Mouse (Mus musculus) limb, embryonic 12.5 days (tissue): Measurements from ENCODE around the gene Vps53. TPM values are rescaled to one million over a fixed set of nuclear protein-coding genes. Genes with fewer than 3 reads are reported as not detected.

Experiments
- ATAC-seq: fragments of 200-750 bp; cut with Nextera tagmentation; 2 replicates; pipeline ENCODE4 v1.8.0; 2017; ENCODE audit warnings: low read depth, moderate TSS enrichment; ENCODE audit not compliant: insufficient number of reproducible peaks, insufficient read depth, low FRiP score, low TSS enrichment
- H3K27ac ChIP-seq: fragments of 300-500 bp; sonication (generic); 2 replicates; pipeline ENCODE4 v1.5.1; 2016; ENCODE audit warnings: mild to moderate bottlenecking, moderate library complexity
- H3K27me3 ChIP-seq: fragments of 300-500 bp; sonication (generic); 2 replicates; pipeline ENCODE4 v1.6.1; 2016; ENCODE audit warnings: mild to moderate bottlenecking, moderate library complexity
- H3K36me3 ChIP-seq: fragments of 300-500 bp; sonication (generic); 2 replicates; pipeline ENCODE4 v1.6.1; 2016; ENCODE audit warnings: mild to moderate bottlenecking, moderate library complexity
- H3K4me1 ChIP-seq: fragments of 300-500 bp; sonication (generic); replicated peaks from 2 replicates; pipeline ENCODE4 v1.6.1; 2016
- H3K4me2 ChIP-seq: fragments of 300-500 bp; sonication (generic); 2 replicates; pipeline ENCODE4 v1.6.1; 2016; ENCODE audit warnings: mild to moderate bottlenecking, moderate library complexity
- H3K4me3 ChIP-seq: fragments of 300-500 bp; sonication (generic); replicated peaks from 2 replicates; pipeline ENCODE4 v1.5.1; 2016; ENCODE audit warnings: mild to moderate bottlenecking
- H3K9ac ChIP-seq: fragments of 300-500 bp; sonication (generic); replicated peaks from 2 replicates; pipeline ENCODE4 v1.6.1; 2016; ENCODE audit warnings: mild to moderate bottlenecking, moderate library complexity
- H3K9me3 ChIP-seq: fragments of 300-500 bp; sonication (generic); 2 replicates; pipeline ENCODE4 v1.6.1; 2016; ENCODE audit warnings: mild to moderate bottlenecking, moderate library complexity
- WGBS: fragments of 180-500 bp; shearing (Covaris S2); methylation state at CpG from one replicate; pipeline ENCODE4 v1.1.7; 2016; 5-methylcytosine and 5-hydroxymethylcytosine counted together
- polyA plus RNA-seq: library from polyadenylated mRNA; unstranded; fragments of >200 nt; fragmentation: Nextera tagmentation; extraction: Ambion mirVana; gene quantifications from 2 replicates; pipeline ENCODE4 v1.2.1, GENCODE M21; 2016

The Vps53 gene
- polyA plus RNA-seq, 1 experiment from 2014 or later = 39.1 TPM

- peaks cover 21% of the 10 kb centered on the region for H3K36me3 ChIP-seq
- no peak overlapping the region for H3K4me2 ChIP-seq
- no peak for ATAC-seq
- no peak overlapping the region for H3K4me3 ChIP-seq
- no peak overlapping the region for H3K27ac ChIP-seq
- H3K4me1 ChIP-seq = peaks cover 14% of the 10 kb centered on the region; the same call in 1 of the 2 replicates
- WGBS = 88% methylated on average over 6 of the region's 6 CpGs
- no peaks in the 10 kb centered on the region for H3K27me3 ChIP-seq
- no peak overlapping the region for H3K9ac ChIP-seq
- no peaks in the 10 kb centered on the region for H3K9me3 ChIP-seq
Observed at GRCm38 (mm10) chr11:76045367-76045766, 134.1 kb downstream of the Vps53 start.

- H3K36me3 ChIP-seq = peaks cover 21% of the 10 kb centered on the region
- H3K4me2 ChIP-seq = no peak overlapping the region
- H3K9me3 ChIP-seq = no peaks in the 10 kb centered on the region
- no peak overlapping the region for H3K9ac ChIP-seq
- H3K27ac ChIP-seq = no peak overlapping the region
- no peak for ATAC-seq
- no peak overlapping the region for H3K4me3 ChIP-seq
- 86% methylated on average over 6 of the region's 6 CpGs for WGBS
- peaks cover 14% of the 10 kb centered on the region; the same call in 1 of the 2 replicates for H3K4me1 ChIP-seq
- H3K27me3 ChIP-seq = no peaks in the 10 kb centered on the region
Observed at GRCm38 (mm10) chr11:76044468-76044867, 135.0 kb downstream of the Vps53 start.

GRCm38 (mm10) chr11:76042882-76043281, 136.6 kb downstream of the Vps53 start:
- H3K4me3 ChIP-seq = no peak overlapping the region
- H3K27ac ChIP-seq = peak overlapping the region; percentile 59; the same call in 1 of the 2 replicates
- no peaks in the 10 kb centered on the region for H3K27me3 ChIP-seq
- 28% methylated on average over 5 of the region's 5 CpGs for WGBS
- H3K9ac ChIP-seq = no peak overlapping the region
- H3K36me3 ChIP-seq = peaks cover 21% of the 10 kb centered on the region
- peaks cover 14% of the 10 kb centered on the region; the same call in 1 of the 2 replicates for H3K4me1 ChIP-seq
- no peak for ATAC-seq
- no peak overlapping the region for H3K4me2 ChIP-seq
- H3K9me3 ChIP-seq = no peaks in the 10 kb centered on the region

GRCm38 (mm10) chr11:76042041-76042638, 137.3 kb downstream of the Vps53 start:
- Histone ChIP-seq H3K9ac (no peak overlapping the region), H3K9me3 (no peaks in the 10 kb centered on the region), H3K4me3 (no peak overlapping the region), H3K27ac (peak overlapping the region; percentile 69; the same call in 1 of the 2 replicates), H3K27me3 (no peaks in the 10 kb centered on the region), H3K36me3 (peaks cover 21% of the 10 kb centered on the region), H3K4me2 (no peak overlapping the region), H3K4me1 (peaks cover 14% of the 10 kb centered on the region; the same call in 1 of the 2 replicates)
- WGBS = 58% methylated on average over 10 of the region's 10 CpGs
- no peak for ATAC-seq

- peaks cover 14% of the 10 kb centered on the region; the same call in 1 of the 2 replicates for H3K4me1 ChIP-seq
- no peak for ATAC-seq
- H3K9ac ChIP-seq = no peak overlapping the region
- no peaks in the 10 kb centered on the region for H3K27me3 ChIP-seq
- no peak overlapping the region for H3K4me2 ChIP-seq
- 66% methylated on average over 4 of the region's 4 CpGs for WGBS
- H3K4me3 ChIP-seq = no peak overlapping the region
- H3K9me3 ChIP-seq = no peaks in the 10 kb centered on the region
- H3K36me3 ChIP-seq = peaks cover 10% of the 10 kb centered on the region
- H3K27ac ChIP-seq = no peak overlapping the region
Observed at GRCm38 (mm10) chr11:76040761-76041376, 138.6 kb downstream of the Vps53 start.

- Histone ChIP-seq H3K27ac (no peak overlapping the region), H3K4me3 (no peak overlapping the region), H3K9ac (no peak overlapping the region), H3K4me2 (no peak overlapping the region), H3K27me3 (no peaks in the 10 kb centered on the region), H3K36me3 (0 out of 2 replicates have a peak, but pooled peaks cover 4% of the 10 kb centered on the region), H3K9me3 (no peaks in the 10 kb centered on the region), H3K4me1 (peaks cover 14% of the 10 kb centered on the region; the same call in 1 of the 2 replicates)
- no peak for ATAC-seq
- WGBS = 87% methylated on average over 8 of the region's 8 CpGs
Observed at GRCm38 (mm10) chr11:76040106-76040505, 139.3 kb downstream of the Vps53 start.

- Histone ChIP-seq H3K4me2 (no peak overlapping the region), H3K36me3 (no peaks in the 10 kb centered on the region), H3K4me3 (no peak overlapping the region), H3K9ac (no peak overlapping the region), H3K27ac (no peak overlapping the region), H3K4me1 (peaks cover 14% of the 10 kb centered on the region; the same call in 1 of the 2 replicates), H3K9me3 (no peaks in the 10 kb centered on the region), H3K27me3 (no peaks in the 10 kb centered on the region)
- WGBS = 89% methylated on average over 3 of the region's 3 CpGs
- ATAC-seq = no peak
Observed at GRCm38 (mm10) chr11:76039271-76040053, 140.0 kb downstream of the Vps53 start.

GRCm38 (mm10) chr11:76037581-76038294, 141.7 kb downstream of the Vps53 start:
- Histone ChIP-seq H3K27me3 (no peaks in the 10 kb centered on the region), H3K4me2 (no peak overlapping the region), H3K27ac (no peak overlapping the region), H3K36me3 (no peaks in the 10 kb centered on the region), H3K9ac (no peak overlapping the region), H3K9me3 (no peaks in the 10 kb centered on the region), H3K4me1 (peaks cover 10% of the 10 kb centered on the region; the same call in 1 of the 2 replicates), H3K4me3 (no peak overlapping the region)
- no peak for ATAC-seq
- WGBS = 44% methylated on average over 6 of the region's 6 CpGs

GRCm38 (mm10) chr11:76035182-76035581, 144.3 kb downstream of the Vps53 start:
- no peaks in the 10 kb centered on the region for H3K4me1 ChIP-seq
- H3K4me3 ChIP-seq = no peak overlapping the region
- ATAC-seq = no peak
- no peaks in the 10 kb centered on the region for H3K27me3 ChIP-seq
- no peak overlapping the region for H3K4me2 ChIP-seq
- no peaks in the 10 kb centered on the region for H3K36me3 ChIP-seq
- no peak overlapping the region for H3K9ac ChIP-seq
- no peak overlapping the region for H3K27ac ChIP-seq
- H3K9me3 ChIP-seq = no peaks in the 10 kb centered on the region
- 80% methylated on average over 8 of the region's 8 CpGs for WGBS

GRCm38 (mm10) chr11:76033836-76034235, 145.6 kb downstream of the Vps53 start:
- H3K9ac ChIP-seq = no peak overlapping the region
- no peak for ATAC-seq
- no peak overlapping the region for H3K27ac ChIP-seq
- no peaks in the 10 kb centered on the region for H3K36me3 ChIP-seq
- no peak overlapping the region for H3K4me3 ChIP-seq
- no peaks in the 10 kb centered on the region for H3K9me3 ChIP-seq
- H3K4me2 ChIP-seq = no peak overlapping the region
- 72% methylated on average over 4 of the region's 4 CpGs for WGBS
- H3K27me3 ChIP-seq = peaks cover 6% of the 10 kb centered on the region; the same call in 1 of the 2 replicates
- H3K4me1 ChIP-seq = no peaks in the 10 kb centered on the region
